Mouse (Mus musculus) lung, postnatal 0 days (tissue): ENCODE measurements at regions not wholly inside any gene's neighbourhood (a gene's known extent, or its start where the extent isn't known, plus 50 kb on each side); places are given as distances from the start of the nearest gene placed in this dataset.

ENCODE experiments used
- CTCF ChIP-seq: IDR thresholded peaks from 2 replicates; pipeline ENCODE4 v1.5.1; 2016; ENCODE audit warnings: antibody characterized with exemption, mild to moderate bottlenecking
- EP300 ChIP-seq: IDR thresholded peaks from 2 replicates; pipeline ENCODE4 v1.6.1; 2016; ENCODE audit warnings: antibody characterized with exemption, mild to moderate bottlenecking, control low read depth

- TF ChIP-seq CTCF: no peak
- no peak for TF ChIP-seq EP300
Observed at GRCm38 (mm10) chr6:93003812-93004211, 60.5 kb upstream of the Adamts9 start.
